Mouse (Mus musculus): ENCODE measurements around the gene Ahnak. TPM values are rescaled to one million over a fixed set of nuclear protein-coding genes. Genes with fewer than 3 reads are reported as not detected.
"Not testable (repeated sequence)": the region's sequence is repeated elsewhere in the genome, so short reads cannot be mapped to it uniquely, and the experiment has no call there.

The Ahnak gene
- polyA plus RNA-seq, 1 experiment = 11.2 TPM

- no peak for DNase-seq (ENCODE audit: low read depth, low spot score)
- 34% methylated on average over 13 of the region's 13 CpGs for WGBS
Observed at GRCm38 (mm10) chr19:8991871-8992735, 3.0 kb downstream of the Ahnak start.

GRCm38 (mm10) chr19:8992769-8993624 lies 3.9 kb downstream of the Ahnak start:
- no peak for DNase-seq (ENCODE audit: low read depth, low spot score)

GRCm38 (mm10) chr19:8993625-8993912 lies 4.5 kb downstream of the Ahnak start:
- no peak for DNase-seq (ENCODE audit: low read depth, low spot score)
- 48% methylated on average over 2 of the region's 2 CpGs for WGBS

More at GRCm38 (mm10) chr19:8992769-8993624, 3.9 kb downstream of the Ahnak start:
- 16% methylated on average over 12 of the region's 12 CpGs for WGBS

- no peak for DNase-seq (ENCODE audit: low read depth, low spot score)
- 13% methylated on average over 10 of the region's 10 CpGs for WGBS
Observed at GRCm38 (mm10) chr19:8994813-8995607, 5.9 kb downstream of the Ahnak start.

- WGBS = 88% methylated on average over 6 of the region's 6 CpGs
- no peak for DNase-seq (ENCODE audit: low read depth, low spot score)
Observed at GRCm38 (mm10) chr19:8996601-8997000, 7.5 kb downstream of the Ahnak start.

GRCm38 (mm10) chr19:8997546-8997945 lies 8.5 kb downstream of the Ahnak start:
- peak; percentile 81 for DNase-seq (ENCODE audit: low read depth, low spot score)
- 3% methylated on average over 4 of the region's 4 CpGs for WGBS

- no peak for DNase-seq (ENCODE audit: low read depth, low spot score)
- WGBS = 25% methylated on average over 6 of the region's 6 CpGs
Observed at GRCm38 (mm10) chr19:8998546-8998945, 9.5 kb downstream of the Ahnak start.

- WGBS = 81% methylated on average over 4 of the region's 4 CpGs
- DNase-seq (ENCODE audit: low read depth, low spot score) = no peak
Observed at GRCm38 (mm10) chr19:8999223-8999622, 10.1 kb downstream of the Ahnak start.

GRCm38 (mm10) chr19:9006915-9007314 lies 17.8 kb downstream of the Ahnak start:
- 94% methylated on average over 2 of the region's 2 CpGs for WGBS
- DNase-seq (ENCODE audit: low read depth, low spot score) = not testable (repeated sequence)

GRCm38 (mm10) chr19:9019298-9019697 lies 30.2 kb downstream of the Ahnak start:
- DNase-seq (ENCODE audit: low read depth, low spot score) = no peak
- WGBS = 83% methylated on average over 3 of the region's 3 CpGs

GRCm38 (mm10) chr19:9023021-9023778 lies 34.1 kb downstream of the Ahnak start:
- DNase-seq (ENCODE audit: low read depth, low spot score) = no peak
- WGBS = 73% methylated on average over 11 of the region's 11 CpGs

GRCm38 (mm10) chr19:9025562-9026257 lies 36.6 kb downstream of the Ahnak start:
- no peak for DNase-seq (ENCODE audit: low read depth, low spot score)
- WGBS = 52% methylated on average over 5 of the region's 5 CpGs

- DNase-seq (ENCODE audit: low read depth, low spot score) = no peak
- 80% methylated on average over 4 of the region's 4 CpGs for WGBS
Observed at GRCm38 (mm10) chr19:9026634-9027033, 37.5 kb downstream of the Ahnak start.

GRCm38 (mm10) chr19:9027795-9028194 lies 38.7 kb downstream of the Ahnak start:
- 45% methylated on average over 5 of the region's 5 CpGs for WGBS
- DNase-seq (ENCODE audit: low read depth, low spot score) = no peak

- WGBS = 60% methylated on average over 3 of the region's 3 CpGs
- DNase-seq (ENCODE audit: low read depth, low spot score) = no peak
Observed at GRCm38 (mm10) chr19:9028375-9028774, 39.3 kb downstream of the Ahnak start.

- WGBS = 30% methylated on average over 2 of the region's 2 CpGs
- DNase-seq (ENCODE audit: low read depth, low spot score) = no peak
Observed at GRCm38 (mm10) chr19:9029640-9030262, 40.7 kb downstream of the Ahnak start.

GRCm38 (mm10) chr19:9032502-9033129 lies 43.5 kb downstream of the Ahnak start:
- WGBS = 77% methylated on average over 7 of the region's 7 CpGs
- DNase-seq (ENCODE audit: low read depth, low spot score) = no peak
